Mouse (Mus musculus) heart, embryonic 14.5 days (tissue): Measurements from ENCODE around the gene Tgif2lx1. TPM values are rescaled to one million over a fixed set of nuclear protein-coding genes. Genes with fewer than 3 reads are reported as not detected.
"Not testable (repeated sequence)": the region's sequence is repeated elsewhere in the genome, so short reads cannot be mapped to it uniquely, and the experiment has no call there.

Source experiments
- ATAC-seq: fragments of 200-750 bp; cut with Nextera tagmentation; 2 replicates; pipeline ENCODE4 v1.8.0; 2017; ENCODE audit warnings: low read depth, moderate TSS enrichment; ENCODE audit not compliant: insufficient number of reproducible peaks, insufficient read depth, low FRiP score
- H3K27ac ChIP-seq, 2 experiments: fragments of 200-500 bp in 1 of 2; fragments of 300-500 bp in 1 of 2; sonication (generic) in 1 of 2; replicated peaks in 1 of 2; 2 replicates each; pipeline ENCODE4 v1.5.1; 2012 to 2014; ENCODE audit warnings: low read depth in 2 of 2, low read length in 2 of 2, control low read depth in 1 of 2, mild to moderate bottlenecking in 1 of 2, mixed read lengths in 1 of 2; ENCODE audit not compliant: control insufficient read depth in 1 of 2, insufficient read depth in 1 of 2
- H3K27me3 ChIP-seq: fragments of 300-500 bp; sonication (generic); 2 replicates; pipeline ENCODE4 v1.6.1; 2014; ENCODE audit warnings: mild to moderate bottlenecking, low read length, control low read depth; ENCODE audit not compliant: control insufficient read depth, insufficient read depth
- H3K36me3 ChIP-seq: fragments of 300-500 bp; sonication (generic); 2 replicates; pipeline ENCODE4 v1.6.1; 2014; ENCODE audit warnings: mild to moderate bottlenecking, control low read depth, low read length, mixed read lengths; ENCODE audit not compliant: control insufficient read depth, insufficient read depth
- H3K4me1 ChIP-seq, 2 experiments: fragments of 200-500 bp in 1 of 2; fragments of 300-500 bp in 1 of 2; sonication (generic) in 1 of 2; 2 replicates each; pipeline ENCODE4 v1.6.1; 2012 to 2014; ENCODE audit warnings: low read length in 2 of 2, control low read depth in 1 of 2, mixed read lengths in 1 of 2; ENCODE audit not compliant: control insufficient read depth in 2 of 2, insufficient read depth in 2 of 2
- H3K4me2 ChIP-seq: fragments of 300-500 bp; sonication (generic); 2 replicates; pipeline ENCODE4 v1.6.1; 2014; ENCODE audit warnings: mild to moderate bottlenecking, low read length
- H3K4me3 ChIP-seq, 2 experiments: fragments of 200-500 bp in 1 of 2; fragments of 300-500 bp in 1 of 2; sonication (generic) in 1 of 2; 2 replicates each; pipeline ENCODE4 v1.5.1; 2012 to 2014; ENCODE audit warnings: low read length in 2 of 2, mild to moderate bottlenecking in 2 of 2, control low read depth in 1 of 2, low read depth in 1 of 2, moderate library complexity in 1 of 2; ENCODE audit not compliant: control insufficient read depth in 1 of 2, insufficient read depth in 1 of 2
- H3K9ac ChIP-seq: fragments of 300-500 bp; sonication (generic); 2 replicates; pipeline ENCODE4 v1.6.1; 2014; ENCODE audit warnings: mild to moderate bottlenecking, low read length
- H3K9me3 ChIP-seq: fragments of 300-500 bp; sonication (generic); 2 replicates; pipeline ENCODE4 v1.6.1; 2016; ENCODE audit warnings: low read length, control low read depth; ENCODE audit not compliant: control insufficient read depth
- WGBS: fragments of 180-500 bp; shearing (Covaris S2); extraction: QIAGEN DNeasy Blood & Tissue Kit; methylation state at CpG from one replicate; pipeline ENCODE4 v1.1.7; 2014; 5-methylcytosine and 5-hydroxymethylcytosine counted together
- polyA plus RNA-seq: library from polyadenylated mRNA; unstranded; fragments of >200 nt; fragmentation: Nextera tagmentation; extraction: Ambion mirVana; gene quantifications from 2 replicates; pipeline ENCODE4 v1.2.1, GENCODE M21; 2014

Tgif2lx1 gene
- polyA plus RNA-seq = not detected in 2 replicates

- not testable (repeated sequence) for H3K27ac ChIP-seq, H3K4me2 ChIP-seq, H3K36me3 ChIP-seq, H3K4me3 ChIP-seq, ATAC-seq, H3K27me3 ChIP-seq, H3K9me3 ChIP-seq, H3K9ac ChIP-seq, H3K4me1 ChIP-seq
- WGBS = no CpG with 5 or more reads among the region's 5 CpGs
These were observed at the start of gene Tgif2lx1 for GRCm38 (mm10) chrX:118480637-118481036. Gene Tgif2lx1 (minus strand): TSS chrX:118480737.

Other genes starting within 250 kb of the Tgif2lx1 start
- not detected in 2 replicates for gene Tgif2lx2, start 53.5 kb downstream of the Tgif2lx1 start, polyA plus RNA-seq